Mouse (Mus musculus) brain, embryonic 14.5 days (tissue): Measurements from ENCODE around the gene Arpp21.

Experiments used
- CTCF ChIP-seq: fragments of 200-500 bp; IDR thresholded peaks from 2 replicates; pipeline ENCODE4 v1.5.1; 2012; ENCODE audit warnings: inconsistent platforms, mild to moderate bottlenecking, moderate library complexity, borderline replicate concordance; ENCODE audit not compliant: insufficient read depth, insufficient read length; ENCODE audit errors: extremely low read depth
- POLR2A ChIP-seq: fragments of 200-500 bp; IDR thresholded peaks from 2 replicates; pipeline ENCODE4 v1.6.1; 2012; ENCODE audit warnings: mild to moderate bottlenecking, inconsistent platforms, borderline replicate concordance; ENCODE audit not compliant: poor library complexity, insufficient read depth, insufficient read length, severe bottlenecking; ENCODE audit errors: extremely low read depth

DNA sequence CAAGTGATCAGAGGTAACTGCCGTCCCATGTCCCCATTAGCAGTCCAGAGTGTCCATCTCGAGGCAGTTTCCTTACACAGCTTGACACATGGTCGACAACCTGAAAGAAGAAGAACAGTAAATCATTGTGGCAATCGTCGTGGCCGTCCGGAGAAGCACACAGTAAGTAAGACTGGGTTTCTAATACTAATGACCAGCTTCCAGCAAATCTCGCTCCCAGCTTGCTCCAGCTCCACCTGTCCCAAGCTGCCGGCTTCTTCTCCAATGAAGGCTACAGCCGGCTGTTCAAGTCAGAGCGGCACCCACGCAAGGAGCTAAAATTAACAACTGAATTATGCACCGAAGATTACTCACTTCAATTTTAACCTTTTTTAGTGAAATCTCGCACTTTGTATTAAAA, 48.1 kb downstream of the Arpp21 start:
- TF ChIP-seq POLR2A (no peak), CTCF (no peak)
